Comparison of ENCODE assay signal across 8 mouse cellular contexts in genomic region chr4:129600233-129601158, GRCm38 (mm10). TPM values are rescaled to one million over a fixed set of nuclear protein-coding genes. Genes with fewer than 3 reads are reported as not detected.
DNase-seq lines count a peak whose midpoint lies in the region; ATAC-seq and TF ChIP-seq lines count a peak whose summit lies in the region.

TSS of gene Eif3i (minus strand) at chr4:129600648.
TSS of gene Tmem234 (plus strand) at chr4:129600668.

- H3K9me3 ChIP-seq in forebrain, embryonic 16.5 days (ENCODE audit: control insufficient read depth, low read length): no peaks in the 10 kb centered on the region
- H3K9me3 ChIP-seq in lung, postnatal 0 days (ENCODE audit: low read length): no peaks in the 10 kb centered on the region

- intact Hi-C loops in heart, postnatal 25 days (cut with DNase I): loop anchor here (2.0 to 10.0 kb wide), 2 partner anchors 40 to 266 kb away; partner anchors contain the start of genes Rbbp4, Txlna and Zbtb8os

- H3K27me3 ChIP-seq in forebrain, embryonic 16.5 days (replicated peaks; ENCODE audit: control insufficient read depth, insufficient read depth, low read length): no peaks in the 10 kb centered on the region
- no peaks in the 10 kb centered on the region for H3K27me3 ChIP-seq in lung, postnatal 0 days (replicated peaks; ENCODE audit: insufficient read depth, low read length)

- 0% methylated on average over 74 of the region's 74 CpGs for WGBS in forebrain, embryonic 16.5 days
- under 1% methylated on average over 71 of the region's 74 CpGs for WGBS in lung, postnatal 0 days

- peaks cover 26% of the 10 kb centered on the region for H3K4me1 ChIP-seq in forebrain, embryonic 16.5 days (replicated peaks; ENCODE audit: control insufficient read depth, insufficient read depth, low read length)
- H3K4me1 ChIP-seq in lung, postnatal 0 days (ENCODE audit: insufficient read depth, low read depth, low read length): peaks cover 15% of the 10 kb centered on the region; the same call in 1 of the 2 replicates

- peak within 1 kb of the TSS; percentile 87 for H3K4me2 ChIP-seq in forebrain, embryonic 16.5 days (ENCODE audit: low read length)
- peak within 1 kb of the TSS; percentile 97 for H3K4me2 ChIP-seq in lung, postnatal 0 days (replicated peaks; ENCODE audit: low read depth, low read length)

- ATAC-seq in forebrain, embryonic 16.5 days: peak; percentile 96
- peak; percentile 94 for ATAC-seq in lung, postnatal 0 days

- H3K27ac ChIP-seq in forebrain, embryonic 16.5 days (ENCODE audit: low read length): peak within 1 kb of the TSS; percentile 70
- H3K27ac ChIP-seq in layer of hippocampus, adult 2 months: peak within 1 kb of the TSS; percentile 88
- H3K27ac ChIP-seq in lung, postnatal 0 days (ENCODE audit: low read length): peak within 1 kb of the TSS; percentile 79

- DNase-seq in MN1 (ENCODE audit: low spot score): peak; percentile 81
- DNase-seq in cerebellum, adult 18-20 months: peak; percentile 83 to 84
- DNase-seq in heart, postnatal 25 days (ENCODE audit: low spot score): peak; percentile 74
- peak; percentile 87 to 88 for DNase-seq in layer of hippocampus, adult 2 months (ENCODE audit: low spot score in 2 of 2)
- DNase-seq in lung, postnatal 0 days (ENCODE audit: low spot score): peak; percentile 92
- DNase-seq in ovary, postnatal 10 days (ENCODE audit: low spot score): peak; percentile 63
- DNase-seq in thymus, postnatal 0 days (ENCODE audit: low spot score): peak; percentile 90

- H3K4me3 ChIP-seq in forebrain, embryonic 16.5 days (replicated peaks; ENCODE audit: low read length): peak within 1 kb of the TSS; percentile 73
- H3K4me3 ChIP-seq in layer of hippocampus, adult 2 months: peak within 1 kb of the TSS; percentile 79
- peak within 1 kb of the TSS; percentile 85 for H3K4me3 ChIP-seq in lung, postnatal 0 days (ENCODE audit: low read depth, low read length)

- no peak for TF ChIP-seq EP300 in lung, postnatal 0 days (IDR thresholded peaks at IDR 0.05)

- TF ChIP-seq CTCF in layer of hippocampus, adult 2 months (conservative IDR thresholded peaks at IDR 0.05): peak; percentile 45
- peak; percentile 37 for TF ChIP-seq CTCF in lung, postnatal 0 days (IDR thresholded peaks at IDR 0.05)

- peak within 1 kb of the TSS; percentile 95 for H3K9ac ChIP-seq in forebrain, embryonic 16.5 days (replicated peaks; ENCODE audit: low read depth, low read length)
- H3K9ac ChIP-seq in lung, postnatal 0 days (replicated peaks; ENCODE audit: low read depth): peak within 1 kb of the TSS; percentile 80

- H3K36me3 ChIP-seq in forebrain, embryonic 16.5 days (ENCODE audit: control insufficient read depth, insufficient read depth): peaks cover 5% of the 10 kb centered on the region
- peaks cover 5% of the 10 kb centered on the region; the same call in 1 of the 2 replicates for H3K36me3 ChIP-seq in lung, postnatal 0 days (ENCODE audit: insufficient read depth, low read length)

RNA-seq across cellular contexts. Expression of gene Eif3i, which starts in this region (rescaled TPM):
- 216 and 220 TPM in 2 replicates for polyA plus RNA-seq in forebrain, embryonic 16.5 days (2015; fragmentation: Nextera tagmentation; extraction: Ambion mirVana)
- 100 to 1,000 TPM; 119 to 129 TPM for total RNA-seq in heart, postnatal 25 days (2021)
- total RNA-seq in layer of hippocampus, adult 2 months (2021): 100 to 1,000 TPM; 117 to 120 TPM
- 140 and 161 TPM in 2 replicates for polyA plus RNA-seq in lung, postnatal 0 days (2015; fragmentation: Nextera tagmentation; extraction: Ambion mirVana)
- polyA plus RNA-seq in thymus, postnatal 0 days (2015; fragmentation: Nextera tagmentation; extraction: Ambion mirVana): 325 and 333 TPM in 2 replicates

RNA-seq across cellular contexts. Expression of gene Tmem234, which starts in this region (rescaled TPM):
- 139 and 164 TPM in 2 replicates for polyA plus RNA-seq in forebrain, embryonic 16.5 days (2015; fragmentation: Nextera tagmentation; extraction: Ambion mirVana)
- total RNA-seq in heart, postnatal 25 days (2021): 10 to 100 TPM; 38.5 to 42.3 TPM
- 10 to 100 TPM; 83.1 to 86.2 TPM for total RNA-seq in layer of hippocampus, adult 2 months (2021)
- 186 and 192 TPM in 2 replicates for polyA plus RNA-seq in lung, postnatal 0 days (2015; fragmentation: Nextera tagmentation; extraction: Ambion mirVana)
- 190 and 230 TPM in 2 replicates for polyA plus RNA-seq in thymus, postnatal 0 days (2015; fragmentation: Nextera tagmentation; extraction: Ambion mirVana)

Comparison
In these comparisons a context has a peak if more than half of its experiments do, and no peak if none do; other contexts are left out.
1. Peak in every context shown above with its lines: DNase-seq, ATAC-seq, H3K4me3 ChIP-seq and H3K27ac ChIP-seq.